Mouse (Mus musculus): ENCODE data around the gene Tex33. TPM values are rescaled to one million over a fixed set of nuclear protein-coding genes. Genes with fewer than 3 reads are reported as not detected.

Tex33 gene
- total RNA-seq (2023) = not detected

GRCm38 (mm10) chr15:78395478-78395962 is at the start of gene Tex33:
Tex33 (minus strand) TSS chr15:78395912.

GRCm38 (mm10) chr15:78428391-78429138 is 32.9 kb upstream of the Tex33 start, which contains the start of gene Kctd17:
Kctd17 (plus strand) TSS chr15:78428564.

GRCm38 (mm10) chr15:78406293-78406934 is 10.7 kb upstream of the Tex33 start, which contains the start of gene Mpst:
Mpst (plus strand) TSS chr15:78406416.

GRCm38 (mm10) chr15:78405517-78406211 is 10.0 kb upstream of the Tex33 start, which contains the start of gene Tst:
Tst (minus strand) TSS chr15:78405907.

Other genes with a start within 250 kb of the Tex33 start
- gene Ift27, start 221.8 kb downstream of the Tex33 start, total RNA-seq (2023) = 18.6 TPM
- gene Pvalb, start 189.5 kb downstream of the Tex33 start, total RNA-seq (2023) = not detected
- gene Ncf4, start 151.1 kb downstream of the Tex33 start, total RNA-seq (2023) = 48.1 TPM
- gene Csf2rb2, start 90.2 kb downstream of the Tex33 start, total RNA-seq (2023) = 2.2 TPM
- gene Csf2rb, start 70.2 kb downstream of the Tex33 start, total RNA-seq (2023) = 7.1 TPM
- 0.67 TPM for gene Tst, start 10.0 kb upstream of the Tex33 start, total RNA-seq (2023)
- gene Mpst, start 10.5 kb upstream of the Tex33 start, total RNA-seq (2023) = 19.9 TPM
- 3.8 TPM for gene Kctd17, start 32.7 kb upstream of the Tex33 start, total RNA-seq (2023)
- gene Tmprss6, start 72.7 kb upstream of the Tex33 start, total RNA-seq (2023) = not detected
- 35.8 TPM for gene Il2rb, start 99.4 kb upstream of the Tex33 start, total RNA-seq (2023)
- 0.64 TPM for gene C1qtnf6, start 135.5 kb upstream of the Tex33 start, total RNA-seq (2023)
- gene Sstr3, start 148.8 kb upstream of the Tex33 start, total RNA-seq (2023) = not detected
- 751 TPM for gene Rac2, start 176.9 kb upstream of the Tex33 start, total RNA-seq (2023)
- gene Cyth4, start 201.1 kb upstream of the Tex33 start, total RNA-seq (2023) = 99.9 TPM

Data from CD4-positive naive resting alpha-beta T cell, adult 76 days (primary cell).